Mouse (Mus musculus): ENCODE data around the gene Focad. TPM values are rescaled to one million over a fixed set of nuclear protein-coding genes. Genes with fewer than 3 reads are reported as not detected.
A peak's percentile ranks its signal among the peaks of the same experiment; 100 is the strongest.

The Focad gene
- total RNA-seq, 2 experiments from 2014 or later: 11.1 to 21.3 TPM

DNA sequence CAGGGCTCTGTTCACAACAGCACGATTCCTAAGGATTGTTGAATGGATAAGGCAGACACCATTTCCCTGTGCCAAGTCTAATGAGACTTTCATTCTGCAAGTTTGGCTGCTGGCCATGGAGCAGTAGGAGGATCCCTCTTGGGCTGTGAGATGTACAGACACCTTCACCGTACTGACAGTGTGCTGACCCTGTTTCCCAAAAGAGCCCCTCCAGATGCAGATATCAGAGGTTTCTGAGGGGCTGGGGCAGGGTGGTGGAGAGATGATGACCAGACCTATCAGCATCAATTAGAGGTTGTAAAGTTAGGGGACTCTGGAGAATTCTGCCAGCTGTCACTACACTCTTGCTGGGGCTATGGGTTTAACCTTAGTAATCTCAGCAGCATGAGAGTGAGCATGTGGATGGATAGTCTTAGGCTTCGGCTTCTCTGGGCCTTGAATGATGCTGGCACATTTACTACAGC, 115.0 kb downstream of the Focad start:
- no peak for ATAC-seq (replicated peaks; ENCODE audit: poor library complexity)

GRCm38 (mm10) chr4:88210602-88211001, 116.2 kb downstream of the Focad start:
- no peak for ATAC-seq (replicated peaks; ENCODE audit: poor library complexity)

DNA sequence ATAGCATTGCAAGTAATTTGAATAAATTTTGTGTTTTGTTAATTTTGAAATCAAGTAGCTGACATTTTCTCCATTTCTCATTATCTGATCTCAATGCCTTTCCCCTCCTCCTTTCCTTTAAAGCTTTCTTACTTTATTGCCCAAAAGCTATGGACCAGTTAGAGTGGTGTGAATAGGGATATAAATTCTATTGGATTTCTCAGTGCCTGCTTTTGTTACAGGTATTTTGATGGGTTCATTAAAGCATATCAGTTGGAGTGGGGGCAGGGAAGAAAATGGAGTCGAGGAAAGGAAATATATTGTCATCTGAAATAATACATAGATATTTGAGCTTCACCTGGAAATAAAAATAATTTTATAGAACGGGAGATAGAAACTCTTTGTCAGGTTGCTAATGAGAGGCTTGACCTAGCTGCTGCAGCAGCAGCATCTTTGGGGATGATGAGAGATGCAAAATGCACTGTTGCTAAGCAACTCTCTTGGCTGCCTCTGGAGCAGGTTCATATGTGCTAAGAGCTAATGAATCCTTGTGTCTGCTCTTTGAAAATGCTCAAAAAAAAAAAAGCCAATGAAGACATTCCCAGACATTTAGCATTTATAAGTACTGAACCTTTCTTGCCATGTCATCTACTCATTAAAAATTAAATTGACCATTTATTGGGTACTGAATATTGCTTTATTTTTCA, 116.9 kb downstream of the Focad start:
- no peak for ATAC-seq (replicated peaks; ENCODE audit: poor library complexity)

DNA sequence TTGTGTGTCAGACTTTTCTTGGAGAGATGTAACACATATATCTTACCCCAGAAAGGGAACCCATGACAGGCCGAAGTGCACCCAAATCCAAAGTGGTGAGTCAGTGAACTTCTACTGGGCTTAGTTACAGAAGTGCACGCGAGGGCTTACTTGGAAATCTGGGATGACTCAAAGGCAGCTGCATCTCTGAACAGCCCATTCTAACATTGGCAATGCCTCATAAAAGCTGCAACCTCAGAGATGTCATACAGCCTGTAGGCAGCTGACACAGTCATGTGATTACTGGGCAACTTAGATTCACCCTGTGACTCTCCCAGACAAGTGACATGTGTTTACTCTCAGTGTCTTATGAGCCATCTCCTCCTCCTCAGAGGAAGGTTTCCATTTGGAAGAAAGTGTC, 119.5 kb downstream of the Focad start:
- ATAC-seq (replicated peaks; ENCODE audit: poor library complexity): no peak

- ATAC-seq (replicated peaks; ENCODE audit: poor library complexity): no peak
Measured at GRCm38 (mm10) chr4:88218286-88218685, 123.9 kb downstream of the Focad start.

DNA sequence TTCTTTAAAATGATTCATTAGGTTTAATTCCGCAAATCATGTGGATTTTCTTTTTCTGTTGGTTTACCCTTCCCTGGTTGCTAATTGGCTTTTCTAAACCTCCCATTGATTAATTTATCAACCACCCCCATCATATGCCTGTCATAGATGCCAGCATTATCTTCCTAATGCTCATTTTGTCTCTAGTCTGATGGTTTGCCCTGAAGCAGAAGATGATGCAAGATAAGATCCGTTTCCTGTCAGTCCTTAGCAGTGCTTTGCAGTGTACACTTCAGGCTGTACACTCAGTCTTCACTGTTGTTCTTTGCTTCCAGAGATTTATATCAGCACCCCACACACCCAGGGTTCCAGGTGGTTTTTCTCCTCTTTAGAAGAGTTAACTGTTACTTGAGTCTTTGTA, 124.4 kb downstream of the Focad start:
- ATAC-seq (replicated peaks; ENCODE audit: poor library complexity): no peak

GRCm38 (mm10) chr4:88231375-88231774, 136.9 kb downstream of the Focad start:
- ATAC-seq (replicated peaks; ENCODE audit: poor library complexity): no peak

DNA sequence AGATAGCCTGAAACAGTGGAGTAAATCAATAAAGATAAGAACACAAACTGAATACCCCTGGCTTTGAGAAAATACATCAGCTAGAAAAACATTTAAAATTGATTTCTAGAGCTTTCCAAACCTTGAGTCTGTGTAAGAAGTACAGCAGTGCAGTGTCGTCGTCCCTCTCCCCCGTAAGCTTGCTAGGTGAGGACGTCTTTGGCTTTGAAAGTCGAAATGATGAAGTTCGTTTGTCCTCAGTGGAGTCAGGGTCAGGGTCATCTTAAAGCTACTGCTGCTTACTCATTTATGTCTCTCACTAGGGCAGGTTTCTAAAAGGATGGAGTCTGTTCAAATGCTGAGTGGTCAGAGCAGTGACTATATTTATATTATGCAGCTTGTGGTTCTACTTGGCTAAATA, 141.5 kb downstream of the Focad start:
- no peak for ATAC-seq (replicated peaks; ENCODE audit: poor library complexity)

- no peak for ATAC-seq (replicated peaks; ENCODE audit: poor library complexity)
Measured at GRCm38 (mm10) chr4:88236926-88237756, 142.7 kb downstream of the Focad start.

GRCm38 (mm10) chr4:88238351-88238750, 143.9 kb downstream of the Focad start:
- no peak for ATAC-seq (replicated peaks; ENCODE audit: poor library complexity)

DNA sequence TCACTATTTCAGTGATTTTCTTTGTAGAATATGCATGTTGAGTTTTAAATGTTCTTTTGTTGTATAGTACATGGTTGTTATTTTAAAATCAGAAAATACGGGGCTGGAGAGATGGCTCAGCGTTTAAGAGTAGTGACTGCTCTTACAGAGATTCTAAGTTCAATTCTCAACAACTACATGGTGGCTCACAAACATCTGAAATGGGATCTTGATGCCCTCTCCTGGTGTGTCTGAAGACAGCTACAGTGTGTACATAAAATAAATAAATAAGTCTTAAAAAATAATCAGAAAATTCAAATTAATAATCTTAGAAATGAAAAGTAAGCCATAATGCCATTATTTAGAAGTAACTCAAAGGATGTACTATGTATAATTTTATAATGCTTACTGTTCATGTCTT, 149.4 kb downstream of the Focad start:
- ATAC-seq (replicated peaks; ENCODE audit: poor library complexity): no peak

- no peak for ATAC-seq (replicated peaks; ENCODE audit: poor library complexity)
Measured at GRCm38 (mm10) chr4:88245494-88245893, 151.1 kb downstream of the Focad start.

GRCm38 (mm10) chr4:88261349-88261748, 166.9 kb downstream of the Focad start:
- ATAC-seq (replicated peaks; ENCODE audit: poor library complexity): no peak

- ATAC-seq (replicated peaks; ENCODE audit: poor library complexity): no peak
Measured at GRCm38 (mm10) chr4:88264536-88264935, 170.1 kb downstream of the Focad start.

- ATAC-seq (replicated peaks; ENCODE audit: poor library complexity): peak; percentile 92
Measured at GRCm38 (mm10) chr4:88270408-88271067, 176.1 kb downstream of the Focad start.

DNA sequence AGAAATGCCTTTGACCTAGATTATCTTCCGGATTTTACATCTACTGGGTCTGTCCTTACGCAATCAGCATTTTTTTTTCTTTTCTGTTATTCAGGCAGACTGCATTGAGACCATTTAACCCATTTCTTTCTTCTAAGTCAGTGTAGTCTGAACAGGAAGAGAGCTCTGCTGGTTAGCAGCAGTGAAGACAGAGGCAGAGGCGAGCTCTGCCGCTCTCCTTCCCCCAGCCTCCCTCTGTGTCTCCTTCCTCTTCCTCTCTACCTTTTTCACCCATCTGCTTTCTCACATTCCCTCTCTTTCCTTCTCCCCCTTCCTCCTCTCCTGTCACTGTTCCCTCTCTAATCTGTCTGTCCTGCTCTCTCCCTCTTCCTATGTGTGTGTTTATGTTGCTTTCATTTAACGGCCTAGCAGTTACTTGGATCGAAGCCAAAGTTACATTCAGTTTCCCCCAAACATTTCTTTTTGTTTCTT, 181.2 kb downstream of the Focad start:
- ATAC-seq (replicated peaks; ENCODE audit: poor library complexity): peak; percentile 84

- no peak for ATAC-seq (replicated peaks; ENCODE audit: poor library complexity)
Measured at GRCm38 (mm10) chr4:88276058-88276734, 181.8 kb downstream of the Focad start.

DNA sequence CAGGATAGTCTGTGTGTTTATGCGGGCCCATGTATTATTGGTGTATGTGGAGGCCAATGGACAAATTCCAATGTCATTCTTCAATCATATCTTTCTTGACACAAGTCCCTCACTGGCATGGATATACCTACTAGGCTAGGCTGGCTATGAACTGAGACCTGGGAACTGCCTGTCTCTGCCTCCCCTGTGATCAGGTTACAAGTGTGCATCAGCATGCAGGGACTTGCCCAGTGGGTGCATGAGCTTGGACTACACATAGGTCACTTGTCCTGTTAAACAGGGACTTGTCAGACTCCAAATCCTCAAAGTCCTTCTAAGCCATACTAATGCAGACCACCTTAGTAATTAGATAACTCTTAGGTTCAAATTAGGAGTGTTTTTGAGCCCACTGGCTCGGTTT, 184.1 kb downstream of the Focad start:
- ATAC-seq (replicated peaks; ENCODE audit: poor library complexity): no peak

DNA sequence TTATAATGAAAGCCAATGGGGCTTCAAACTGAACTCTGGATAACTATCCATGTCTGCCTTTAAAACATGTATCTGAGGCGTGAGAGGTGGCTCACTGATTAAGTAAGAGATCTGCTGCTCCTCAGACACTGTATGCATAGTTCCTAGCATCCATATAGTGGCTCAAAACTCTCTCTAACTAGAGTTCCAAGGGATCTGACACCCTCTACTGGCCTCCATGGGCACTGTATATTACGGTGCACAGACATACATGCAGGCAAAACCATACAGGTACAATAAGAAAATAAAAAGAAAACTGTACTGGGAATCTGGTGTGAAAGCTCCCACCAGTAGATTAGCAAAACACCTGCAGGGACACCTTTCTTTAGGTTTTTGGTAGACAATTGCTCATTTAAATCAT, 186.1 kb downstream of the Focad start:
- ATAC-seq (replicated peaks; ENCODE audit: poor library complexity): peak; percentile 88

DNA sequence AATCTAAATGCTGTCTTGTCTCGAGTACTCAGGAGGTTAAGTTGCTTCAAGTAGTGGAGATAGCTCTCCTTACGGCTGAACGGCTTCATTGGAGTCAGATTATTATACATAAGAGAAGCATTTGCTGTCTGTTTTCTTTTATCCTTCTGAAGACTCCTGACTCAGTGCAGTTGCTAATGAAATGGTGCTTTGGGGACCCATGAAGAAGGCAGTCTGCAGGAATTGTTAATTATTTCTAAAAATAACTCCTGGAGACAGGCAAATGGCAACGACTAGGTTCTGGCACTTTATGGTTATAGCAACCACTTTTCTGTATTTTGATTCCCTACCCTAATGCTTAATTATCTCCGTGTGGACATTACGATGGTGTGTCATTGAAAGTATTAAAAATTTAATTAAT, 201.1 kb downstream of the Focad start:
- ATAC-seq (replicated peaks; ENCODE audit: poor library complexity): no peak

DNA sequence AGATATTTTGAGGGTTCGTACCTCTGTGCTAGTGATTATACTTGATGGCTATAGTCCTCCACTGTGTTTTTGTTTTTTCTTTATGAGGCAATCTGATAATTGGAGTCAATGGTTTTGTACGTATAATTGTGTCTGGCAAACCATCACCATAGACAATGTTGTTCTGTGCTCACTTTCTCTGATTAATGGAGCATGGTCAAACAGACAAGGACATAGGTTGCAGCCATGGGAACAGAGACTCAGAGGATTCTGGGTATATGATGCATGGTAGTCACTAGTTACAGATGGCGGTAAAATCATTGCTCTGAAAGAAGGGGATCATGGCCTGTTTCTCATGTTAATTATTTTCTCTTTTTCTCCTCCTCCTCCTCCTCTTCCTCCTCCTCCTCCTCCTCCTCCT, 205.1 kb downstream of the Focad start:
- no peak for ATAC-seq (replicated peaks; ENCODE audit: poor library complexity)

All from megakaryocyte progenitor cell, adult 5-6 weeks (primary cell).